Mouse (Mus musculus): ENCODE measurements at regions not wholly inside any gene's neighbourhood (a gene's known extent, or its start where the extent isn't known, plus 50 kb on each side); places are given as distances from the start of the nearest gene placed in this dataset.

DNA sequence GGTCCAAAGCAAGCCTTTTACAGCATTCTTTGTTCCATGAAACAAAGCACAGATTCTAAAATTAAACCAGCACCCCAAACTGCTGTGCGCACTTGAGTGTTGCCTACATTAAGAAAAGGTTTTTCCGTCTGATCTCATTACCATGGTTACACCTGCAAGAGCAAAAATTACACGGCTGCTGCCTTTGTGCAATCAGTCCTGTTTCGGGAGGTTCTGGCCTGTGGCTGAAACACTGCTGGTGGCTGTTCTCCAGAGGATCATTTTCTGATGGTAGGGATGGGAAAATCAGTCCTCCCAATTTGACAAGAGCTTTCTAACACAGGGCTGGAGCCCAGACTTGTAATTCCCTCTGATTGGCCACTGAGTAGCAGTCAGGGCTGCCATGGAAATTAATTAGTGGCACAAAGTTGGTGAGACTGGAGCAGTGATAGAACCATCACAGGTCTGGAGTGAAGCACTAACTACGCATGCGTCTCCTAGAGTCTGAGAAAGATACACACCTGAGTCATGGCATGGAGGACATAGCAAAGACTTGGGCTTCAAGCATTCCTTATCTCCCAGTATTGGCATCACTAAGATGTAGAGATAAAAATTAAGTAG lies 114.8 kb upstream of the Fam49a start:
- no peak for TF ChIP-seq POLR2A (IDR thresholded peaks at IDR 0.05; ENCODE audit: insufficient read depth, low read depth, low read length)
- TF ChIP-seq CTCF (IDR thresholded peaks at IDR 0.05; ENCODE audit: insufficient read depth, low read depth, low read length): no peak

All from olfactory bulb, adult 2 months (tissue).